Mouse (Mus musculus): Measurements from ENCODE around the gene Medag.
A peak's percentile ranks its signal among the peaks of the same experiment; 100 is the strongest.

Medag gene

DNA sequence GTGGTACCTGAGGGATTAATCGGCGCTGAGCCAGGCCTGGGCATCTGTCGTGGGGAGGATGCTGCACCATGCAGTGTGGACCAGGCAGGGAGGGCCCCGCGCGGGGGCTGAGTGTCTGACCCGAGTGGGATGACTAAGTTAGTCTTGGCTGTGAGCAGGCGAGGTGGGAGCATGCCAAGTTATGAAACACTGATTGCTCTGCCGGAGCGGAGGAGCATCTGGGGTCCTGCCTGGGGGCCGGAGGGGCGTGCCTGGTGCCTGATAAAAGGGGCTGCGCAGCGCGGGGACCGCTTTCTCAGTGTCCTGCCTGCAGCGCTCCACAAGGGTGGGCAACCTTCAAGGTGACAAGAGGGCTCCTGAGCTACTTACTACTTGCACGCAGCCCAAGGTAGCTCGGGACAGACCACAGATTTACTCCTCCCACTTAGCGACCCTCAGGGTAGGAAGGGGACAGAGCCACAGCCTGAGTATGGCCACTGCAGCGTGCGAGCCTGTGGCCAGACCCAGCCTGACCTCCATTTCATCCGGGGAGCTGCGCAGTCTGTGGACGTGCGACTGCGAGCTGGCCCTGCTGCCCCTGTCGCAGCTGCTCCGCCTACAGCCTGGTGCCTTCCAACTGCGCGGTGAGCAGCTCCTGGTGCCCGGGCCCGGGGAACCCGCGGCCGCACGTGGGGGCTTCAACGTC, at the start of gene Medag:
TSS of gene Medag (plus strand) at position 241 of the 685 bp plus-strand sequence.
- no peak for DNase-seq (ENCODE audit: low read depth, low spot score)

DNA sequence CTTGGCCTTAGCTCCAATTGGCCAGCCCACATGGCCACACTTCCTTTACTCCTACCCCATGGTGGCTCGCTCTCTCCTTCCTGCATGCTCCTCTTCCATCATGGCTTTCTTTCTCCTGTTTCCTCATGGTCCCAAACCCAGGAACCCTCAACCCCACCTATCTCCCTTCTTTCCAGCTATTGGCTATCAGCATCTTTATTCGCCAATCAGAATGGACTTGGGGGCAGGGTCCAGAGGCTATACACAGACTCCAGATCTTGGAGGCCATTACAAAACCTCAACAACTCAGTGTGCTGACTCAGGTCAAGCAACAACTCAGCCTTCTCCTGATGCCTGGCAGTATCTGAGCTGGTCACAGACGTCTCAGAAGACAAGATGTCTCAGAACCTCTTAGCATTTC, 48.9 kb upstream of the Medag start:
- DNase-seq (ENCODE audit: low read depth, low spot score), result no peak

DNA sequence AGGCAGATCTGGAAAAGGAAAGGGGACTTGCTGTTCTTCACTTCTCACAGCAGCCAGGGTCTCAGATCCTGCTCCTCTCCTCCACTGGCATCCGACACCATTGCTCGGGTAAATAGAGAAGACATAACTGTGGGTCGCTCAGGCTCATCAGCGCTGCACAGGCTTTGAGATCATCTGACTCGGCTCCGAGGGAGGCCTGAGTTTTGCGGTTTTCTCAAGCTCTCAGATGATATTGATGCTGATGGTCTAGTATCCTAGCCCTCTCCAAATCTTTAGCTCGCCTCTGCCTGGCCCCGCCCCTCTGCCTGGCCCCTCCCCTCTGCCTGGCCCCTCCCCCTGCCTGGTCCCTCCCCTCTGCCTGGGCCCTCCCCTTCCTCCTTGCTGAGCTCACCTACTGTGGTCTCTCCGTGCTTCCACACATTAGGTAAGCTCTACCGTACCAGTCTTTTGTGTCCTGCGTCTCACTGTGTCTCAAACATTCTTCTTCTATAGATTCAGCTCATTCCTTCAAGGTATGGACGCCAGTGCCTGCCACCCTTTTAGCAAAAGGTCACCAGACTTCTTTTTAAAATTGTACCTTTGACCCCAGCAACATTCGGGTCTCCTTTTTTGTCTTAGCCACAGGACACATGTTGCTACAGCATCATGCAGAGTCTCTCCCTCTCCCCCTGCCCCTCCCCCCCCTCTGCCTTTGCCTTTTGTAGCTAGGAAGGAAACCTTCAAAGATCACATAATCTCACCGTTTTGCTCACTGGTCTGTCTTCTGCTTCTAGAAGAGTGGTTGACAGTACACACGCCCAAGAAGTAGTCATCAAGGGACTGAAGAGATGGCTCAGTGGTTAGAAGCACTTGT, 47.4 kb upstream of the Medag start:
- DNase-seq (ENCODE audit: low read depth, low spot score), result no peak

DNA sequence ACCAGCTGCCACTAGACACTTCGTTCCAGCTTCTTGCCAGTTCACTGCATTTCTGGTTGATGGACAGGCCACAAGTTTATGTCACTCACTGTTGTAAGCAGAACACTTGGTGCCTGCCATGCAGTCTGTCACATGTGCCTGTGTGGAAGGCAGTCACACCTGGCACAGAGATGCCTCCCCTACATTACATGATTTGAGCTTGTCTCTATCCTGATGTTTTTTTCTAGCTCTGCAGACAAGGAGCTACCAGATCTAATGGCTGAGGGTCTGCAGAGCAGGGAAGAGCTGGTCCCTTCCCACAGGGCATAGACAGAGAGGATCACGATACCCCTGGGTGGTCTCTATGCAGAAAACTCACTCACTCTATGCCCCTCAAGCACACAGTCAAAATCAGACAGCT, 44.5 kb upstream of the Medag start:
- no peak for DNase-seq (ENCODE audit: low read depth, low spot score)

DNA sequence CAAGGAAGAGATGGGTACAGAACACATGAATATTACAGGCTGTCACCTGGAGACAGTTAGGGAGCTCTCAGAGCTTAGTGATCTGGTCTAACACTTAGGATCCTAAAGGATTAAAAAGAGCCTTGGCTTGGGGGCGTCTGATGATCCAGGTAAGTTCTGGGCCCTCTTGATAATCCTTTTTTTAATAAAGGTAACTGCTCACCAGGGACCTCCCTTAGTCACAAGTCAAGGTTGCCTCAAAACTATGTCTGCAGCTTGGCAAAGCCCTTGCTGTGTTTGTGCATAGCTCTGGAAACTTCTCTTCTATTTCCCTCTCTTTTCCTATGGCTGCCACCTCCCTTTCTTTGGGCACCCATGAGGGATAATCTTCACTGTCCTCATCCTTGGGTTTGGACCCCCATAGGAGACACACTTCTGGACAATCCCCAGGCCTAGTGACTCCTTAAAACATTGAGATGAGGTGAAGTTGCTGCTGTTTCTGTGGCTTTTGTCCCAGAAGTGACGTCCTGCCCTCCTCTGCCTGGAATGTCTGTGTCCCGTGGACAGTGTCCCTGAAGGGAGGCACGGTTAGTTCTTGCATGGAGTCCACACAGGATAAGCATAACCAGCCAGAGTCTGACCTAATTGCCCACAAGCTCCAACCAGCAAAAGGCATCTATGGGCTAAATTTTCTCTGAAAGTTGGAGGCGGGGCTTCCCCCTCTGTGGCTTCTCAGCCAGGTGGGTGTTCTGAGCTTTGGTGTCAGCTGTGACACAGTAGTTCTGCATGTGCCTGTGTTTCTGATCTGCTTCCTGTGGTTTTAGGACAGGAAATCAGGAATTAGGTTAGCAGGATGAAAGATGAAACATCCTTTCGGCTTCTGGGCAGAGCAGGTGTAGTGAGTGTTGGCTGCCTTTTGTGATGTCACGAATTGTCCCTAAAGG, 43.7 kb upstream of the Medag start:
- DNase-seq (ENCODE audit: low read depth, low spot score), result no peak

DNA sequence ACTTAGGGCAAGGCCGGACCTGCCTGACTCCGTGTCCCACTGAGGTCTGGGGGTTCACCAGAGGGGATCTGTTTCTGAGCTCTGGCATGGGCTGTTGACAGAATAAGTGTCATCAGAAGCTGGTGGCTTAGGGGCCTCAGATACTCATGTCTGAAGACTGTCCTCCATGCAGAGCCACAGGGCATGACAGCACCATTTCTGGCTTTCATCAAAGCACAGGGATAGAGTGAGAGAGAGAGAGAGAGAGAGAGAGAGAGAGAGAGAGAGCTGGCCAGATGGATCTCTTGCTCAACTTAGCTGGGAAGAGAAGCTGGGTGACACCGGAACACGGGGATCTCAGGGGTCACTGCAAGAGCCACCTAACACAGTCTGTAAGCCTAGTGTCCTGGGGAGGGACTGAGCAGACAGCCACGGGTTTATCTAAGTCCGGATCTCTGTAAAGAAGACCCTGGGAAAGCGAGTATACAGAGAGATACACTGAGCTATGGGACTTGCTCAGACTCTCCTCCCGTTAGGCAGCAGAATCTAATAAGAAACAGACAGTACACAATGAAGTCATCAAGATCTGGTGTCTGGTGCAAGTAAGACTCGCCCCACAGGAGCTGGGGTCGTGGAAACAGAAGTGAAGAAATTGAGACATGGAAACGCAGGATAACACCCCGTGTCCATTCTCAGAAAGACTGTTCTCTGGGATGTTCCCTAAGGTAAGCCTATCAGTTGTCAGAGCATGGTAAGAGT, 42.8 kb upstream of the Medag start:
- no peak for DNase-seq (ENCODE audit: low read depth, low spot score)

DNA sequence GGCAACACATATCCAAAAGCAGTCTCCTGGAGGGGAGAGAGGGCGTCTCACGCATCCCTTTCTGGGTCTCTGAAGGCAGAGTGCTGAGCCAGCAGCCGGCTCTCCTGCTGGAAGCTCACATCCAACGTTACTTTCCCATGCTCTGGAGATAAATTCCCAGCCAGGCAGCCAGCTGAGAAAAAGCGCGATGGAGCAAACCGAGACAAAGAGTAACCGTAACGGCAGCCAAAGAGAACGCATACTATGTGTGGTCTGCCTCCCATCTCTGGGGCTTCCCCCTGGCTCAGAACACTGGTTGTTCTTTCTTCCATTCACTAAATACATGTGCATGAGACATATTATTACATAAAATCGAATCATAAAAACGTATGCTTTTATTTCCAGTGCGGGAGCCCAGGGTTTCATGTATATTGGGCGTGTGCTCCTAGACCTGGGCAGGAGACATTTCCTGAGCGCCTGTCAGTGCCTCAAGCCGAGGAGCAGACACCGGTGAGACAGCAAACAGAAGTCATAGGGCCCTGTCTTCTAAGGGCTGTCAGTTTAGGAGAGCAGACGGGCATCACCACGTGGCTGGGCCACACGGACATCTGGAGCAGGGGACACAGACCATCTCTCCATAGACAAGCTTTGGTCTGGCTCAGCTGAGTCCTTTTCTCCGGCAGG, 42.0 kb upstream of the Medag start:
- no peak for DNase-seq (ENCODE audit: low read depth, low spot score)

DNA sequence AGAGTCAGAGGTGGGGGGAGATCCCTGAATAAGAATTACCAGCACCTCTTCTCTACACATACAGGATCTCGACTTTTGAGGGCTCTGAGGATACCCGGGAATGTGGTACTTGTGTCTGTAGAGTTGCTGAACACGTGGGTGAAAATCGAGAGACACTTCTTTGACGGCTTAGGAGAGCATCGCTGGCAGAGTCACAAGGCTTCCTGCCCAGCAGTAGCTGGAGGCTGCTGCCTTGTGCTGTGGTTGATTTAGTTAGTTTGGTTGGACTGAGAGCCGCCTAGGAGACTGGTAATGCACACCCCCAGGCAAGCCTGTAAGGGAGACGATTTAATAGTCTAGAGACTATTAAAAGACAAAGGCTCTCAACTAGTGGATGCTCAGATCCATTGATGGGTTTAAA, 39.5 kb upstream of the Medag start:
- no peak for DNase-seq (ENCODE audit: low read depth, low spot score)

DNA sequence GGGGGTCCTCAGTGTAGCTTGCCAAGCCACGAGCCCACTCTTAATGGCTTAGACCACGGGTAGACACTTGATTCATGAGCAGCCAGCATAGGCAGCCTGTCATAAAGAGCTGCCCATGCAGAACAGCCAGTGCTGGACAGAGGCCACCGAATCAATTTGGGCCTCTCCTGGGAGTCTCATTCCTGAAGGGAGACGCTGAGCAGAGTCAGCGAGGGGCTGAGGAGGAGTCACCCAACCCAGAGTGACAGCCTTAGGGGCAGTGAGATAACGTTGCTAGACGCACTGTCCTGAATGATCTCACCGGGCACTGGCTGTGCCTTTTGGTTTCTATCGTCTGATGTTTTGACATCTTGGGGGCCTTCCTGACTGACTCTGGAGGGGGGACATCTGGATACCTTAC, 38.3 kb upstream of the Medag start:
- no peak for DNase-seq (ENCODE audit: low read depth, low spot score)

DNA sequence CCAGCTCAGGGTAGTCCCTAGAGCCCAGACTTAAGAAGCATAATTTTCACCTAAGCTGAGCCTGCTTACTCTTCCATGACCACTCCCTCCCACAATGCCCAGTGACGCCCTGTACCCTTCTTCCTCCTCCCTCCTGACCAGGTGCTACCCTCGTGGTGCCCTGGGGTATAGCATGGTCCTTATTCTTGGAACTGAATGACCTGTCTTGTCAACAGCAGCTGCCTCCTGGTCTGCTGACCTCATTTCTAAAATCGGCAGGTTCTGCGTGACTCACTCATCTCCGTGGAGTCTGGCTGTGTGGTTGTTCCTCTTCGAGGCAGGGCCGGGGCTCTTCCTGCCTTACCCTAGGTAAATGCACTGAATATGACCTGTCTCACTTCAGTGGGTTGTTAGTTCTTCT, 37.5 kb upstream of the Medag start:
- DNase-seq (ENCODE audit: low read depth, low spot score), result no peak

DNA sequence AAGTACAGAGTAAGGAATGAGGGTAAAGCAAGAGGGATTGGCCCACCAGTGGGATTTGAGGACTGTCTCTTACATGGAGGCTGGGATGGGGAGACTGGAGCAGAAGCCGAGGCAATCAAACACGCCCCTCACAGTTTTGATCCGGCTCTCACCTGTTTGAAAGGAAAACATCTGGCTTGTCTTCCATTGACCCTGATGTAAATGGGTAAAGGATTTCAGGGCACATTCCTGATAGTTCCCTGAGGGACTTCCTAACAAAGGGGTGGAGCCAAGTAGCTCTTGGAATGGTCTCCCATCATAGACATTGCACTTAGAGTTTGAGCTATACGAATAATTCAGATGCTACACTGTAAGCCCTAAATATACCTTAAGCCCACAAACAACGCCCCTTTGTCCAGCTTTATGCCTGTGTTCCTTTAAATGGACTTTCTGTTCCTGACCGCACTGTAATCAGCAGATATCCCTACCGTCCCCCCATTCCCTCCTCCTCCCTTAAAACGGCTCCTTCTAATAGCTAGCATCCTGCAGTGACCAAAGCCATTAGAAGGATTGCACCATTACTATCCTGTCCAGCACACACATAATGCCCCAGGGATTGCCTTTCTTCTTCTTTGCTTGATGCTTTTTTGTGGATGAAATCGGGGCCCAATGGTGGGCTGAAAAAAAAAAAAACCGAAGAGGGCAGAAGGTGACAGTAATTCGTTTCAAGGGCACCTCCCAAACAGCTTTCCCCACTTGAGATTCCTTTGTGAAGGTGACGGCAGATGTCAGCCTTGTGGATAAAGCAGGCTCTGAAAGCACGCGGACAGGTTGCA, 36.3 kb upstream of the Medag start:
- no peak for DNase-seq (ENCODE audit: low read depth, low spot score)

DNA sequence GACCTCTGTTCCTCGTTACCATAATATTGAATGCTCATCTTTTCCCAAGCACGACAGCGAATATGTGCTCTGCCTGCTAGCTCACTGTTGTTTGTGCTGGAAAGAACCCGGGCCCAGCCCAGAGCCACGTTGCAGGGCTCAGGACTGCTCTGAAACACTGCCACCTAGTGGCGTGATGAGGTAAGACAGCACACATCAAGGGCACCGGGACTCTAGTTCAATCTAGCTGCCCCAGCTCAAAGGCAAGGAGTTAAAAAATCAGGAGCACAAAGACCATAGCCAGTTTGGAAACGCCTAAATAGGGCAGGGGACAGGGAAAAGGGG, 35.7 kb upstream of the Medag start:
- peak; percentile 95 for DNase-seq (ENCODE audit: low read depth, low spot score)

DNA sequence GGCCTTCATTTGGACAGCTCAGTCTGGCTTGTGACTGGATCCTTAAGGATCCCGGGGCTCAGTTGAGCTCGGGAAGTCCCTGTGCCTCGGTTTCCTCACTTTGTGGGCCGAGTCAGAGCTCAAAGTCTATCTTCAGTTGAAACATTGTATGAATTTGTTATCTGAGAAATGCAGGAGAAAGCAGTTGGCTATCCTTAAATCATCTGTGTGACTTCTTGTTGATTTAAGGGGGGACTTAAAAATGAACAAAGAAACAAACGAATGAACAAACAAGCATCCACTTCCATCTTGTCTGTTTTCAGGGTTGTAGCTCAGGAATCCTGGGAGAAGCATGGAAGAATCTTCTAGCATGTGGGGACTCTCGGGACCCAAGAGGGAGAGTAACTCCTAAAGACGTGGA, 35.2 kb upstream of the Medag start:
- no peak for DNase-seq (ENCODE audit: low read depth, low spot score)

DNA sequence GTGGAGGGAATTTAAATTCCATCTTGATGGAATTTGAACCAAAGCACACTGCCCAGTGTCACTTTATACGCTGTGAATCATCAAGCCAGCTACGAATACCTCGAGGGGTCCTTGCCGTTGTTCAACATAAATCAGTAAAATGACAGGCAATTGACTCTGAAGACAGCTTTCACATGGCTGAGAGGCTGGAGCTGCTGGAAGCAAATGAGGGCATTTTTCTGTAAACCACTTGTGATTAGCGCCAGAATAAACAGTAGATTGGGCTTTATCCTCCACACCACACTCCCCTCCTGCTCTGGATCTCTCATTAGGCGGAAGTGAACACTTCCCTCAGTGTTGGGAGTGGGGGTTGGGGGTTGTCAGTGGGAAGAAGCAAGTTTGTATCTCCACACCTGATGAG, 34.3 kb upstream of the Medag start:
- DNase-seq (ENCODE audit: low read depth, low spot score), result peak; percentile 58

DNA sequence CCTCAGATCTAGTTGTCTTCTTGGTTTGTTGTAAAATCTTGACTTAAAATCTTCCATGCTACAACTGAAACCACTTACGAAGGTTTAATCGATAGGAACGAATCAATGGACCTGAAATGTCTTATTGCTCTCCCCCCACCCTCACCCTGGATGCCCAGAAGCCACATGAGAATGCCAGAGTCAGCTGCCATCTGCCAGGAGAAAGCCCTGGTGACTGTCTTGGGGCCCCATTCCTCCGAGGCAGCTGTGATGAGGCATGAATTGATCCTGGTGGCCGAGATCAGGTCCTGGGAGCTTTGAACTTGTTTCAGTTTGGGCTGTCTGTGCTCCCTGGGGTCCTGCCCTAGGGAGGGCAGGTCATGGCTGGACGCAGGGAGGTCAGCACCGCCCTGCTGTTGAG, 33.0 kb upstream of the Medag start:
- no peak for DNase-seq (ENCODE audit: low read depth, low spot score)

DNA sequence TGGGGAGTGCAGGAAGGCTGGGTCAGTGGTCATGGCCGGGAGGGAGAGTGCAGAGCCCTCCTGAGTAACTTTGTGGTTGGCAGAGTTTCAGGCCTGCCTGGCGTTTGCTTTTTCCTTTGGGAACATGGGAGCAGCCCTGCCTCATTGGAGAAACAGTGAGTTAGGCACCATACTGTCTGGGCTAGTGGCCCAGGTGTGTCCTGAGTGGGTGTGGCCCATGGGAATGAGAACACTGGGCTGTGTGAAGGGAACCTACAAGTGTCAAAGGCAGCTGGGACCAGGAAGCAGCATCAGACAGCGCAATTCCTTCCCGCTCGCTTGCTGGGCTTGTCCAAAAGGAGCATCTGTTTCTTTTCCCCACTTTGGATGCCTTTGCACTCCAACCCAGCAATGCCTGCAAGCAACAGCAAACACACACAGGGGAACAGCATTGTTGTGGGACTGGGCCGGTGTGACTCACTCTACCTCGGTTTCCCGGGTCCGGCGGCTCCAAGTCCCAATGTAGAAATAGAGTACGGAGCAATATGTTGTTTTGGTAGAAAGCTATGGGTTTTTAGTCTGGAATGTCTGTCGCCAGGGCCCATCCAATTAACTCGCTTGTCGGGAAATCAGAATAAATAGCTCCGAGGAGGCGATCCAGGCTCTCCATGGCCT, 32.3 kb upstream of the Medag start:
- no peak for DNase-seq (ENCODE audit: low read depth, low spot score)

DNA sequence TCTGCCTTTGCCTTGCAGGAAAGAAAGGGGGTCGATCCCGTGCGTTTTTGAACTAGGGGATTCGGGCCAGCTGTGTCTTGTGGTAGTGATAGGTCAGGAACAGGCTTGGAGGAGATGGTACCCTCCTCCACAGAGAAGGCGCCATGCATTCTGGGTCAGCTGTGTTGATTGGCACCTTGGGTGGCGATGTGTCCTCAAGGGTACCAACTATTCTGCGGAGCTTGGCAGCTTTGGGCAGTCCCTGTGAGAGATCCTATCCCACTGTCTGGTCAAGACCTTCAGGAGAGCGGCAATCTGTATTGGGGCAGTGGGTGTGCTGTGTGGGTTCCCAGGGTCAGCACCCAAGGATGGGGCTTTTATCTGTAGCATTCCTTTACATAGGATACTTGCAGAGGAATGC, 31.7 kb upstream of the Medag start:
- DNase-seq (ENCODE audit: low read depth, low spot score), result no peak

DNA sequence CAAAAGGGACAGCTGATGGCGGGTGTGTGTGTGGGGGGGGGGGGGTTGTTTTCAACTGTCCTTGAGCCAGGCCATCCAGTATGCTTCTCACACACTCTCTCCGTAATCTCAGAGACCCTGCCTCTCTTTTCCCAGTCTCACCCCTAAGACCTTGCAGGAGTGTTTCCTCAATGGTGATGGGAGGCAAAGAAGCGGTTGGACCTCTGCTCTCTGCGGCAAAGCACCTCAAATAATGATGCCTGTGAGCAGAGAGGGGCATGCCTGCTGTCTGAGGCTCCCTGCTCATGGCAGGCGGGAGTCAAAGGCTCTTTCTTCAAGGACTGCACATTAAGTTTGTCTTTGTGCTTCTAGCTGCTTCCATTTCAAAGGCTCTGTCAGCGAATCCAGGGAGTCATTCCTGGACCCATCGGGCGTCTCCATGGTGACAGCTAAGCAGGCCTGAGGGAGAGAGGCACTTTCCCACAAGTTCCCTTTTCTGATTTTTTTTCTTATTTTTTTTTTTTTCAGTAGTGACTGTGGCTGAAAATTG, 31.1 kb upstream of the Medag start:
- peak; percentile 75 for DNase-seq (ENCODE audit: low read depth, low spot score)

DNA sequence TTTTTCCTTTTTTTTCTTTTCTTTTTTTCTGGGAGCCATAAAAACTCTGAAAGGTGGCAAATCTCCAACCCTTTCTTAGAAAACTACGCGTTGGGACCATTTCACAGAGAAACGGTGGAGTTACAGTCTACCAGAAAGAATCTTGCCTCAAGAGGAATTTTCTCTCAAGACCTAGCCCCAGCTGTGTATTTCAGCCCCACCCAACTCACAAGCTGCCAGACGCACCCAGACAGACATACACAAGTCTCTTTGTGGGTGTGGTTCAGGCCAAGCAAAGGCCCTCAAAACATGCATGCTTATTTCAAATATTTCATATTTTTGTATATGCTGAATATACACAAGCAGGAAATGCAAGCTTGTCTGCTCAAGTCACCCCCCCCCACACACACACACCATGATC, 29.6 kb upstream of the Medag start:
- DNase-seq (ENCODE audit: low read depth, low spot score), result no peak

Data from mesoderm, embryonic 11.5 days (tissue).